Mouse (Mus musculus): ENCODE results near the gene Plxnc1. TPM values are rescaled to one million over a fixed set of nuclear protein-coding genes. Genes with fewer than 3 reads are reported as not detected.

Plxnc1 gene
- polyA plus RNA-seq, 1 experiment from 2014 or later, result 8.7 TPM

DNA sequence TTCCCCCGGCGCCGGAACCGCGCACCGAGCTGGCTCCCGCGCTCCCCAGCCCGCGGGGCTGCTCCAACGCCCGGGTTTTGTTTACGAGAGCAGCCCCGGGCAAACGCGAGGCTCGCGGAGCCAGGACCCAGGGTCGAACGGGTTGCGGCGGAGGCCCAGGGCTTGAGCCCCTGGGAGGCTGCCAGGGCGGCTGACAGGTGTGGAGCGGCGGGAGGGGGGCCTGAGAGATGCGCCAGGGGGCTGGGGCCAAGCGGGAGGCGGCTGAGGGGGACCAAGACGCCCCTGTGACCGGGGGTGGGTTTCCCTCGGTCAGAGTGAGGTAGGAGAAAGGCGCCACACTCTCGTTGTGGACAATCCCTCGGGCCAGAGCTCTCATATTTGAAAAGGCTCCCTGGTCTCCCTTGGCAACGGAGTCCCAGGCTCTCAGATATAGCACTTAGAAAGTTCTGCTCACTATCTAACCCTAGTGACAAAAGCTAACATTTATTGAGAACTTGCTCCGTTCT, 624 bp upstream of the Plxnc1 start:
- H3K9me3 ChIP-seq, result no peaks in the 10 kb centered on the region
- peak overlapping the region; percentile 97 for H3K27ac ChIP-seq
- under 1% methylated on average over 36 of the region's 36 CpGs for WGBS
- ATAC-seq, result peak; percentile 35
- H3K4me1 ChIP-seq (replicated peaks), result peaks cover 55% of the 10 kb centered on the region
- H3K36me3 ChIP-seq, result no peaks in the 10 kb centered on the region
- peak overlapping the region; percentile 83 for H3K4me3 ChIP-seq (replicated peaks)
- peak overlapping the region; percentile 73 for H3K4me2 ChIP-seq (replicated peaks)
- peak overlapping the region; percentile 91 for H3K9ac ChIP-seq (replicated peaks)
- H3K27me3 ChIP-seq, result peaks cover 9% of the 10 kb centered on the region

DNA sequence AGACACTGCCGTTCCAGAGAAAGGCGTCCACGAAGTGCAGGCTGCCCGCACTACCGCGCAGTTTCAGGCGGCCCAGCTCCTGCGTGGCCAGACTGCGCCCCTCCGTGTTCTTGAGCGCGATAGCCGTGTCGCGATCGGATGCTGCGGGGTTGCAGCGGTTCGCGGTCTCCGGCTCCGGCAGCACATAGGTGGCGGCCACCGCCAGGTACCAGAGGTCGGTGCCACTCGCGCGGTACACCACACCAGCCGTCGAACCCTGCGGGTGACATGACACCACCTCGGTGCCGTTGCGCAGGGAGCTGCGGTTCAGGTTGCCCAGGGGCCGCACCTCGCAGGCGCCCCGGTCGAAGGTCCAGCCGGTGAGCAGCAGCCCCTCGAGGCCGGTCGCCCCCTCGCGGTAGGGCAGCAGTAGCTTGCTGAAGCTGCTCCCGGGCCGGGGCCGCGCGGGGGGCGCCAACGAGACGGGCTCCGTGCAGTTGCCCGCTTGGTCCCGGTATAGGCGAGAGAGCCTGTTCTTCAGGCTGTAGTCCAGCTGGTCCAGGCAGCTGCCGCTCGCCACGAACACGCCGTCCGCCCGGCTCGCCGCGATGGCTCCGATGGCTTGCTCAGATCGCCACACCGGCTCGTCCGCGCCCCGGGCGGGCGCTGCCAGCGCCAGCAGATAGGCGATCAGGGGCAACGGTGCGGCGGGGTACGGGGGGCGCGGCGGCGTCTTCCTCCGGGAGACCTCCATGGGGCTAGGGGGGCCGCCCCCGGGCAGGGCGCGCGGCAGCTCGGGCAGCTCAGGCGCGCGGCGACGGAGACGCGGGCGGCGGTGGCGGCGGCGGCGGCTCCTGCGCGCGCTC, 567 bp downstream of the Plxnc1 start:
- no peaks in the 10 kb centered on the region for H3K9me3 ChIP-seq
- peak; percentile 55 for ATAC-seq
- WGBS, result under 1% methylated on average over 105 of the region's 110 CpGs
- peak overlapping the region; percentile 97 for H3K27ac ChIP-seq
- peak overlapping the region; percentile 91 for H3K9ac ChIP-seq (replicated peaks)
- peak overlapping the region; percentile 73 for H3K4me2 ChIP-seq (replicated peaks)
- no peaks in the 10 kb centered on the region for H3K36me3 ChIP-seq
- peak overlapping the region; percentile 83 for H3K4me3 ChIP-seq (replicated peaks)
- H3K4me1 ChIP-seq (replicated peaks), result peaks cover 62% of the 10 kb centered on the region
- H3K27me3 ChIP-seq, result peaks cover 9% of the 10 kb centered on the region

DNA sequence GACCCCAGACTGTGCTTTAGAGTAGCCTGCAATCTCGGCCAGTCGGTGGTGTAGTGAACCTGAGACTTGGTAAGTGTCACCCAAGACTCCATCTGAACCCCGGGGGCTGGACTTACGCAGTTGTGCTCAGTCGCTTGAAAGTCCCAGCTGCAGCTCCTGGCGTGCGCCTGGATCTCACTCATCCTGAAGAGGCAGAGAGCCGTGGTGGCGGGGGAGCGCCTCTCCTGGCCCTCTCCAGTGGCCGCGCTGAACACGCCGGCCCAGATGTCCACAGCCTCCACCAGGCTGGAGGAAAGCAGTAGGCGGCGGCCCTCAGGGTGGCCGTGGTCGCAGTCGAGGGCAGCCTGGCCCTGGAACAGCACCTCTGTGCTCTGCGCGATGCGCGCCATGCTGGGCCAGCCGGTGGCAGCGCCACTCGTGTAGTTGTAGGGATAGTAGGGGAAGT, 1.2 kb downstream of the Plxnc1 start:
- Histone ChIP-seq H3K27ac (peak overlapping the region; percentile 97), H3K36me3 (no peaks in the 10 kb centered on the region), H3K4me2 (replicated peaks) (peak overlapping the region; percentile 73), H3K27me3 (peaks cover 13% of the 10 kb centered on the region), H3K9me3 (no peaks in the 10 kb centered on the region), H3K4me3 (replicated peaks) (peak overlapping the region; percentile 83), H3K4me1 (replicated peaks) (peaks cover 62% of the 10 kb centered on the region), H3K9ac (replicated peaks) (peak overlapping the region; percentile 91)
- peak; percentile 8 for ATAC-seq
- WGBS, result under 1% methylated on average over 26 of the region's 26 CpGs

DNA sequence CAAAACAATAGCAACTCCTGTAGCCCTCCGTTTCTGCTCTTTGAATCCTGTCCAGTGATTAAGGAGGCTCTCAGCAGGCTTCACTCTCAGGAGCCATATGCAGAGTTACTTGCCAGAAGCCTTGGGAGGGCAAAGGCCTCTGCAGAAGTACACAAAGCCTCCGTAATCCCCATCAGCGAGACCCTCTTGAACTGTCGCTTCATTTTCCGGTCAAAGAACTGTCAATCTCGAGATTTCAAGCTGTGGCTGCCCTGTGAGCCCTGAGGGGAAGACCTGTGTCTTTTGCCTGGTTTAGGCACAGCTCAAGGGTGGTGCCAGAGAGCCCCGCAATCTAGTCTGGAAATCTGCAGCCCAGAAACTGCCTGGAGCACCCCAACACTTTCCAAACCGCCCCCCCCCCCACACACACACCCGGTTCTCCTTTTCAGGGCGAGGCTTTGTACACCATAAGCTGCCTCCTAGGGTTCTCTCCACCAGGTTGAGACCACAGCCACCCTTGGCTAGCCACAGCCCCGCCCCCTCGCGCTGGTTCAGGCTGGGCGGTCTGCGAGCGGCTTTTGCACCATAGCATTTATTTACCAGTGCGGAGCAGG, 2.1 kb downstream of the Plxnc1 start:
- Histone ChIP-seq H3K9me3 (no peaks in the 10 kb centered on the region), H3K27ac (peak overlapping the region; percentile 97), H3K36me3 (no peaks in the 10 kb centered on the region), H3K27me3 (peaks cover 13% of the 10 kb centered on the region), H3K9ac (replicated peaks) (peak overlapping the region; percentile 91), H3K4me1 (replicated peaks) (peaks cover 60% of the 10 kb centered on the region), H3K4me2 (replicated peaks) (peak overlapping the region; percentile 73), H3K4me3 (replicated peaks) (peak overlapping the region; percentile 83)
- WGBS, result 1% methylated on average over 17 of the region's 17 CpGs
- ATAC-seq, result peak; percentile 24; the same call in 1 of the 2 replicates

DNA sequence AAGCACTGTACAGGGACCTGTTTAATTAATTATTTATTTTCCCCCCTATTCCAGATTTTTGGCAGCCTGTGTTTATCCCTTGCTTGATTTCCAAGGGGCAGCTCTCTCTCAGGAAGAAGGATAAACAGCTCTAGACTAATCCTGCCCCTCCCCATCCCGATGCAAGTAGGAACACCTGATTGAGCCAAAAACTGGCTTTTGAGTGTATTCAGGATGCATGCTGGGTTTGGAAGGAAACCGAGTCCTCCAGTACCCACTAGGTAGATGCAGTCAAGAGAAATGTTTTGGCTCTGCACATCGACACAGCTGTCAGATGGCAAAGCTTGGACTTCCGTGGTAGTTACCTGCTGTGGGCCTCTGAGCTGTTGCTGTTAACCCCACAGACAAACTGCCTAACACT, 3.1 kb downstream of the Plxnc1 start:
- Histone ChIP-seq H3K4me2 (replicated peaks) (peak overlapping the region; percentile 73), H3K36me3 (no peaks in the 10 kb centered on the region), H3K4me3 (replicated peaks) (peak overlapping the region; percentile 83), H3K27ac (no peak overlapping the region), H3K9ac (replicated peaks) (peak overlapping the region; percentile 91), H3K27me3 (peaks cover 12% of the 10 kb centered on the region), H3K4me1 (replicated peaks) (peaks cover 59% of the 10 kb centered on the region), H3K9me3 (no peaks in the 10 kb centered on the region)
- no peak for ATAC-seq
- WGBS, result under 1% methylated on average over 4 of the region's 4 CpGs

DNA sequence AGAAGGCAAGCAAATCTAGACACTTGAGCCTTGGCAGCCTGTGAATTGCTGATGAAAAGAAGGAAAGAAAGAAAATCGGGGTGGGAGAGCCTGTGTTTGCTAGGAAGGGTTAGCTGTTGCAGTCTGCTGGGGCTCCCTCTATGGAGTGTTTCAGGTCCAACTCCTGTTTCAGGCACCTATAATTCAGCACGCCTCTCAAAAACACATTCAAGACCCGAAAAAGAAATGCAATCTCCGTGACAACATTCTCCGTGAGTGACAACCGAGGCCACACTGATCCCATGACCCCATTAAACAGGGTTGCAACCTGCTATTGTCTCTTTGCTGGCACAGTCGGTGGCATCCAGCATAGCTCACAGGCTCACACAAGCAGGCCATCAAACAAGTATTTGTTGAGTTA, 3.8 kb downstream of the Plxnc1 start:
- Histone ChIP-seq H3K27ac (peak overlapping the region; percentile 56; the same call in 1 of the 2 replicates), H3K9me3 (no peaks in the 10 kb centered on the region), H3K4me2 (replicated peaks) (peak overlapping the region; percentile 73), H3K27me3 (peaks cover 5% of the 10 kb centered on the region), H3K36me3 (no peaks in the 10 kb centered on the region), H3K4me1 (replicated peaks) (peaks cover 51% of the 10 kb centered on the region), H3K9ac (replicated peaks) (peak overlapping the region; percentile 42; the same call in 1 of the 2 replicates), H3K4me3 (replicated peaks) (peak overlapping the region; percentile 83)
- WGBS, result 2% methylated on average over 7 of the region's 7 CpGs
- no peak for ATAC-seq

DNA sequence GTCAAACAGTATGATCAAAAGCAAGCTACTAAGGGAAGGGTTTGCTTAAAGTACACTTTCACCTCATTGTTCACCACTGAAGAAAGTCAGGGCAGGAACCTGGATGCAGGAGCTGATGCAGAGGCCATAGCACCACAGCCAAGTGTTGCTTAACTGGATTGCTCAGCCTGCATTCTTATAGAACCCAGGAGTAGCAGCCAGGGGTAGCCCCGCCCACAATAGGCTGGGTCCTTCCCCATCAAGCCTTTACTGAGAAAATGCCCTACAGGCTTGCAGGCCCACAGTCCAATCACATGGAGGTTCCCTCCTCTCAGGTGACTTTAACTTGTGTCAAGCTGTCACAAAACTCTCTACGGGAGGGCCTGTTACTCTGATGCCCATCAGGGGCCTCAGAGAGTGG, 4.6 kb downstream of the Plxnc1 start:
- Histone ChIP-seq H3K9ac (replicated peaks) (peak overlapping the region; percentile 42; the same call in 1 of the 2 replicates), H3K27me3 (0 out of 2 replicates have a peak, but pooled peaks cover 4% of the 10 kb centered on the region), H3K27ac (peak overlapping the region; percentile 56; the same call in 1 of the 2 replicates), H3K4me3 (replicated peaks) (peak overlapping the region; percentile 83), H3K4me2 (replicated peaks) (peak overlapping the region; percentile 73), H3K4me1 (replicated peaks) (peaks cover 46% of the 10 kb centered on the region), H3K9me3 (no peaks in the 10 kb centered on the region), H3K36me3 (no peaks in the 10 kb centered on the region)
- WGBS, result 20% methylated on average over 2 of the region's 2 CpGs
- ATAC-seq, result no peak

DNA sequence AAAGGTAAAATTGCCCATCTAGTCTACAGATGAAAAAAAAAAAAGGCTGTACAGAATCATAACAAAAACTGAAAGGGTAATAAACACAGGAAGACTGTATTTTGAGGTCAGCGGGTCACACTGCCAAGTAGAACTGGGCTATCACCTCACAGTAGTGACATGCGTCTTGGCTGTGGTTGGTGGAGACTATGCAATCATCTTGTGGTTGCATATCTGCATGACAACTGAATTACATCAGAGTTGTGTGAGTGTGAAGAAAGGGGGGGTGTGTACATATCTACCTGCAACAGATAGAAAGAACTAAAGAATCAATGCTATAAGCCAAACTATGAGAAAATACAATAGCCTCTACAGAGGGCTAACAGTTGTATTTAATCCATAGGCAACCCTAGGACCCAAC, 5.7 kb downstream of the Plxnc1 start:
- H3K9me3 ChIP-seq, result no peaks in the 10 kb centered on the region
- WGBS, result 89% methylated on average over 2 of the region's 2 CpGs
- peaks cover 49% of the 10 kb centered on the region for H3K4me1 ChIP-seq (replicated peaks)
- H3K9ac ChIP-seq (replicated peaks), result no peak overlapping the region
- no peak overlapping the region for H3K4me2 ChIP-seq (replicated peaks)
- 0 out of 2 replicates have a peak, but pooled peaks cover 4% of the 10 kb centered on the region for H3K27me3 ChIP-seq
- H3K4me3 ChIP-seq (replicated peaks), result no peak overlapping the region
- no peaks in the 10 kb centered on the region for H3K36me3 ChIP-seq
- H3K27ac ChIP-seq, result no peak overlapping the region
- no peak for ATAC-seq

DNA sequence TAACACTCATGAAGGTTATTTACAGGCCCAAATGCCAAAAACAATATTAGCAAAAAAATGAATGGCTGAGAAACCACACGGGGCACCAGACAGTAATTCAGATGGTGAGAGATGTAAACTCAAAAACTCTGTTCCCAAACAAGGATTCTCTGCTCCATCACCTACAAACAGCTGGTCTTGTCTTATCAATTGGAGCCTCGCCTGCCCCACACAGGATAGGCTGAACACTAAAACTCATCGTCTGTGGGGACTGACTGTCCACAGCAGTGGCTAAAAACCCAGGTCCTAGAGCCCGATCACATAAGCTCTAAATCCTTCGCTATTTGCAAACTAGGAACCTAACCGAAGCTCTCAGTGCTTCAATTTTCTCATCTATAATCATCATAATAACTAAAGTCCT, 6.3 kb downstream of the Plxnc1 start:
- Histone ChIP-seq H3K27ac (no peak overlapping the region), H3K4me2 (replicated peaks) (no peak overlapping the region)
- WGBS, result 90% methylated on average over 6 of the region's 6 CpGs

DNA sequence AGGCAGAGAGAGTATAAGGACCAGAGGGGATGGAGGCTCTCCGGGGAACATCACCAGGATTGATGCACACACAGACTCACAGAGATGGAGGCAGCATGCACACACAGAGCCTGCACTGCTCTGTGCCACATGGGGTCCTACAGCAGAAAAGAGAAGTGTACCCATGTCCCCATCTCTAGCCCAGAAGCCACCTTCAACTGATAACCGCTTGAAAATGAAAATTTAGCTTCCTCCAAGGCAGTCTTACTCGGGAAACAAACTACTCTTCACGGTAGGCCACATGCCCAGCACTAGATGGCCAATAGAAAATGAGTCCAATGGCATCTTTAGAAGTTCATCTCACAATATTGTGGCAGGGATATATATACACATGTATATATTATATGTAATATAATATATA, 9.4 kb downstream of the Plxnc1 start:
- Histone ChIP-seq H3K27ac (no peak overlapping the region), H3K4me2 (replicated peaks) (no peak overlapping the region), H3K4me3 (replicated peaks) (no peak overlapping the region), H3K9me3 (no peaks in the 10 kb centered on the region), H3K9ac (replicated peaks) (no peak overlapping the region), H3K36me3 (no peaks in the 10 kb centered on the region), H3K4me1 (replicated peaks) (peaks cover 35% of the 10 kb centered on the region), H3K27me3 (0 out of 2 replicates have a peak, but pooled peaks cover 4% of the 10 kb centered on the region)
- no peak for ATAC-seq
- WGBS, result 91% methylated on average over 4 of the region's 4 CpGs

More for the DNA sequence above, 6.3 kb downstream of the Plxnc1 start:
- Histone ChIP-seq H3K9me3 (no peaks in the 10 kb centered on the region), H3K4me1 (replicated peaks) (peaks cover 49% of the 10 kb centered on the region), H3K4me3 (replicated peaks) (no peak overlapping the region), H3K27me3 (0 out of 2 replicates have a peak, but pooled peaks cover 4% of the 10 kb centered on the region), H3K36me3 (no peaks in the 10 kb centered on the region), H3K9ac (replicated peaks) (no peak overlapping the region)
- ATAC-seq, result no peak

DNA sequence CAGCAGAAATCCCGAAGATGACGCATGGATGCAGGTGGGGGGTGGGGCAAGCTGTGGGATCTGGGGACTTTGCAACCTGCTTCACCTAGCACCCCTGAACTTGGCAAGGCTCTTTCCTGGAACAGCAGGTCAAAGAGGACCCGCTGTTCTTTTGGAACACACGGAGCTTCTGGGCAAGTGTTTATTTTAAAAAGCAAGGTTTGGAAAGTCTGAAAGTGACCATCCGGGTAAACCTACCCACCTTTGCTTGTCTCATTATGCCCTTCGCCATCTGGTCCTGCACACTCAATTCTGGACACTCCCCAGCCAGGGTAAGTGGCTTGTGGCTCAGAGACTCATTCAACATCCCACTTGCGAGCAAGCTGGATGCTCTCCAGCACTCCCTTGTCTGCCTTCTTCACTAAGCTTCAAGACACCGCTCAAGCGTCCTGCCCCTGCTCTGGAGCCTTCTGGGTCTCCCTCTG, 10.5 kb downstream of the Plxnc1 start:
- Histone ChIP-seq H3K27me3 (0 out of 2 replicates have a peak, but pooled peaks cover 4% of the 10 kb centered on the region), H3K4me2 (replicated peaks) (no peak overlapping the region), H3K4me3 (replicated peaks) (no peak overlapping the region), H3K36me3 (no peaks in the 10 kb centered on the region), H3K4me1 (replicated peaks) (peaks cover 27% of the 10 kb centered on the region), H3K9me3 (no peaks in the 10 kb centered on the region), H3K27ac (no peak overlapping the region), H3K9ac (replicated peaks) (no peak overlapping the region)
- ATAC-seq, result no peak
- 87% methylated on average over 9 of the region's 9 CpGs for WGBS

Measured in midbrain, embryonic 13.5 days (tissue).